Mouse (Mus musculus): ENCODE data around the gene Hist1h3c. TPM values are rescaled to one million over a fixed set of nuclear protein-coding genes. Genes with fewer than 3 reads are reported as not detected.
"Not testable (repeated sequence)": the region's sequence is repeated elsewhere in the genome, so short reads cannot be mapped to it uniquely, and the experiment has no call there.

The Hist1h3c gene
- total RNA-seq, 2 experiments from 2014 or later, result 24.5 to 507 TPM

GRCm38 (mm10) chr13:23709714-23710373, 35.6 kb downstream of the Hist1h3c start:
- ATAC-seq (replicated peaks; ENCODE audit: poor library complexity, severe bottlenecking), result peak; percentile 47

GRCm38 (mm10) chr13:23708654-23709053, 36.7 kb downstream of the Hist1h3c start:
- ATAC-seq (replicated peaks; ENCODE audit: poor library complexity, severe bottlenecking), result no peak

- no peak for ATAC-seq (replicated peaks; ENCODE audit: poor library complexity, severe bottlenecking)
Measured at GRCm38 (mm10) chr13:23708041-23708440, 37.4 kb downstream of the Hist1h3c start.

- ATAC-seq (replicated peaks; ENCODE audit: poor library complexity, severe bottlenecking), result no peak
Measured at GRCm38 (mm10) chr13:23706771-23707170, 38.6 kb downstream of the Hist1h3c start.

GRCm38 (mm10) chr13:23705751-23706356, 39.5 kb downstream of the Hist1h3c start:
- ATAC-seq (replicated peaks; ENCODE audit: poor library complexity, severe bottlenecking), result peak; percentile 60

GRCm38 (mm10) chr13:23702801-23703200, 42.6 kb downstream of the Hist1h3c start:
- not testable (repeated sequence) for ATAC-seq (replicated peaks; ENCODE audit: poor library complexity, severe bottlenecking)

- ATAC-seq (replicated peaks; ENCODE audit: poor library complexity, severe bottlenecking), result no peak
Measured at GRCm38 (mm10) chr13:23702220-23702619, 43.2 kb downstream of the Hist1h3c start.

- ATAC-seq (replicated peaks; ENCODE audit: poor library complexity, severe bottlenecking), result peak; percentile 57
Measured at GRCm38 (mm10) chr13:23700786-23701520, 44.4 kb downstream of the Hist1h3c start.

GRCm38 (mm10) chr13:23699767-23700166, 45.6 kb downstream of the Hist1h3c start:
- ATAC-seq (replicated peaks; ENCODE audit: poor library complexity, severe bottlenecking), result no peak

GRCm38 (mm10) chr13:23698996-23699395, 46.4 kb downstream of the Hist1h3c start:
- no peak for ATAC-seq (replicated peaks; ENCODE audit: poor library complexity, severe bottlenecking)

- peak; percentile 82 for ATAC-seq (replicated peaks; ENCODE audit: poor library complexity, severe bottlenecking)
Measured at GRCm38 (mm10) chr13:23698300-23698693, 47.1 kb downstream of the Hist1h3c start, which contains the start of gene Hist1h4c. Hist1h4c (minus strand) TSS chr13:23698454.

GRCm38 (mm10) chr13:23697491-23698299, 47.7 kb downstream of the Hist1h3c start:
- ATAC-seq (replicated peaks; ENCODE audit: poor library complexity, severe bottlenecking), result peak; percentile 27

- ATAC-seq (replicated peaks; ENCODE audit: poor library complexity, severe bottlenecking), result no peak
Measured at GRCm38 (mm10) chr13:23696061-23696474, 49.3 kb downstream of the Hist1h3c start.

GRCm38 (mm10) chr13:23695514-23695913, 49.9 kb downstream of the Hist1h3c start, which contains the start of gene Hist1h1t:
Hist1h1t (plus strand) TSS chr13:23695814.
- ATAC-seq (replicated peaks; ENCODE audit: poor library complexity, severe bottlenecking), result no peak

Other genes with a start within 250 kb of the Hist1h3c start
Only the 30 nearest of the 37 such genes appear.
- 13.1 and 13.2 TPM in 2 replicates for gene Hist1h1d, start 192.3 kb downstream of the Hist1h3c start, total RNA-seq (2014; fragmentation: Nextera tagmentation)
- gene Hist1h1d, start 192.3 kb downstream of the Hist1h3c start, total RNA-seq (2017), result 109 and 113 TPM in 2 replicates
- gene Hist1h3e, start 183.2 kb downstream of the Hist1h3c start, total RNA-seq (2014; fragmentation: Nextera tagmentation), result 27.2 and 37.9 TPM in 2 replicates
- gene Hist1h3e, start 183.2 kb downstream of the Hist1h3c start, total RNA-seq (2017), result 218 and 293 TPM in 2 replicates
- 5.5 and 7.4 TPM in 2 replicates for gene Hist1h2ae, start 174.4 kb downstream of the Hist1h3c start, total RNA-seq (2014; fragmentation: Nextera tagmentation)
- 405 and 464 TPM in 2 replicates for gene Hist1h2ae, start 174.4 kb downstream of the Hist1h3c start, total RNA-seq (2017)
- 160 and 268 TPM in 2 replicates for gene Hist1h2bg, start 174.2 kb downstream of the Hist1h3c start, total RNA-seq (2014; fragmentation: Nextera tagmentation)
- gene Hist1h2bg, start 174.2 kb downstream of the Hist1h3c start, total RNA-seq (2017), result 1,365 and 1,429 TPM in 2 replicates
- gene Hist1h2bf, start 171.4 kb downstream of the Hist1h3c start, total RNA-seq (2014; fragmentation: Nextera tagmentation), result 148 and 188 TPM in 2 replicates
- gene Hist1h2bf, start 171.4 kb downstream of the Hist1h3c start, total RNA-seq (2017), result 453 and 461 TPM in 2 replicates
- gene Hist1h2ad, start 171.2 kb downstream of the Hist1h3c start, total RNA-seq (2014; fragmentation: Nextera tagmentation), result not detected in 2 replicates
- 685 and 1,721 TPM in 2 replicates for gene Hist1h2ad, start 171.2 kb downstream of the Hist1h3c start, total RNA-seq (2017)
- 52.8 and 62.0 TPM in 2 replicates for gene Hist1h3d, start 169.8 kb downstream of the Hist1h3c start, total RNA-seq (2014; fragmentation: Nextera tagmentation)
- 83.5 and 136 TPM in 2 replicates for gene Hist1h3d, start 169.8 kb downstream of the Hist1h3c start, total RNA-seq (2017)
- 116 and 278 TPM in 2 replicates for gene Hist1h4d, start 164.0 kb downstream of the Hist1h3c start, total RNA-seq (2014; fragmentation: Nextera tagmentation)
- 929 and 1,118 TPM in 2 replicates for gene Hist1h4d, start 164.0 kb downstream of the Hist1h3c start, total RNA-seq (2017)
- gene Hist1h2be, start 124.5 kb downstream of the Hist1h3c start, total RNA-seq (2014; fragmentation: Nextera tagmentation), result 16.4 and 17.5 TPM in 2 replicates
- 82.4 and 146 TPM in 2 replicates for gene Hist1h2be, start 124.5 kb downstream of the Hist1h3c start, total RNA-seq (2017)
- 111 and 199 TPM in 2 replicates for gene Hist1h1e, start 123.0 kb downstream of the Hist1h3c start, total RNA-seq (2014; fragmentation: Nextera tagmentation)
- 255 and 282 TPM in 2 replicates for gene Hist1h1e, start 123.0 kb downstream of the Hist1h3c start, total RNA-seq (2017)
- 2.4 and 4.1 TPM in 2 replicates for gene Hist1h2ac, start 61.7 kb downstream of the Hist1h3c start, total RNA-seq (2014; fragmentation: Nextera tagmentation)
- gene Hist1h2ac, start 61.7 kb downstream of the Hist1h3c start, total RNA-seq (2017), result 173 TPM in 2 replicates
- 57.7 and 70.7 TPM in 2 replicates for gene Hist1h2bc, start 61.4 kb downstream of the Hist1h3c start, total RNA-seq (2014; fragmentation: Nextera tagmentation)
- 274 and 374 TPM in 2 replicates for gene Hist1h2bc, start 61.4 kb downstream of the Hist1h3c start, total RNA-seq (2017)
- gene Hist1h1t, start 49.8 kb downstream of the Hist1h3c start, total RNA-seq (2014; fragmentation: Nextera tagmentation), result not detected in 2 replicates
- gene Hist1h1t, start 49.8 kb downstream of the Hist1h3c start, total RNA-seq (2017), result 1.0 TPM in 1 of 2 replicates, not detected in the other
- 14.3 and 82.6 TPM in 2 replicates for gene Hist1h4c, start 47.1 kb downstream of the Hist1h3c start, total RNA-seq (2014; fragmentation: Nextera tagmentation)
- gene Hist1h4c, start 47.1 kb downstream of the Hist1h3c start, total RNA-seq (2017), result 308 and 366 TPM in 2 replicates
- 7.9 and 19.9 TPM in 2 replicates for gene Hfe, start 34.7 kb downstream of the Hist1h3c start, total RNA-seq (2014; fragmentation: Nextera tagmentation)
- gene Hfe, start 34.7 kb downstream of the Hist1h3c start, total RNA-seq (2017), result 7.6 and 9.7 TPM in 2 replicates
- gene Hist1h1c, start 6.8 kb downstream of the Hist1h3c start, total RNA-seq (2014; fragmentation: Nextera tagmentation), result 61.8 and 110 TPM in 2 replicates
- gene Hist1h1c, start 6.8 kb downstream of the Hist1h3c start, total RNA-seq (2017), result 737 and 810 TPM in 2 replicates
- 155 and 176 TPM in 2 replicates for gene Hist1h2bb, start 1.1 kb upstream of the Hist1h3c start, total RNA-seq (2014; fragmentation: Nextera tagmentation)
- gene Hist1h2bb, start 1.1 kb upstream of the Hist1h3c start, total RNA-seq (2017), result 3,446 and 3,529 TPM in 2 replicates
- 9.2 and 31.4 TPM in 2 replicates for gene Hist1h2ab, start 5.5 kb upstream of the Hist1h3c start, total RNA-seq (2014; fragmentation: Nextera tagmentation)
- gene Hist1h2ab, start 5.5 kb upstream of the Hist1h3c start, total RNA-seq (2017), result 1,996 and 2,074 TPM in 2 replicates
- 92.5 and 158 TPM in 2 replicates for gene Hist1h3b, start 6.7 kb upstream of the Hist1h3c start, total RNA-seq (2014; fragmentation: Nextera tagmentation)
- 628 and 657 TPM in 2 replicates for gene Hist1h3b, start 6.7 kb upstream of the Hist1h3c start, total RNA-seq (2017)
- 70.4 and 87.8 TPM in 2 replicates for gene Hist1h4b, start 11.4 kb upstream of the Hist1h3c start, total RNA-seq (2014; fragmentation: Nextera tagmentation)
- 487 and 745 TPM in 2 replicates for gene Hist1h4b, start 11.4 kb upstream of the Hist1h3c start, total RNA-seq (2017)
- 9.3 and 71.7 TPM in 2 replicates for gene Hist1h4a, start 15.6 kb upstream of the Hist1h3c start, total RNA-seq (2014; fragmentation: Nextera tagmentation)
- 657 and 709 TPM in 2 replicates for gene Hist1h4a, start 15.6 kb upstream of the Hist1h3c start, total RNA-seq (2017)
- 33.7 and 64.5 TPM in 2 replicates for gene Hist1h3a, start 16.8 kb upstream of the Hist1h3c start, total RNA-seq (2014; fragmentation: Nextera tagmentation)
- gene Hist1h3a, start 16.8 kb upstream of the Hist1h3c start, total RNA-seq (2017), result 287 and 376 TPM in 2 replicates
- 143 and 207 TPM in 2 replicates for gene Hist1h1a, start 18.1 kb upstream of the Hist1h3c start, total RNA-seq (2014; fragmentation: Nextera tagmentation)
- 1,974 and 2,146 TPM in 2 replicates for gene Hist1h1a, start 18.1 kb upstream of the Hist1h3c start, total RNA-seq (2017)
- not detected in 2 replicates for gene Trim38, start 24.3 kb upstream of the Hist1h3c start, total RNA-seq (2014; fragmentation: Nextera tagmentation)
- not detected in 2 replicates for gene Trim38, start 24.3 kb upstream of the Hist1h3c start, total RNA-seq (2017)
- not detected in 2 replicates for gene Slc17a2, start 61.4 kb upstream of the Hist1h3c start, total RNA-seq (2014; fragmentation: Nextera tagmentation)
- not detected in 2 replicates for gene Slc17a2, start 61.4 kb upstream of the Hist1h3c start, total RNA-seq (2017)
- gene Slc17a3, start 93.8 kb upstream of the Hist1h3c start, total RNA-seq (2014; fragmentation: Nextera tagmentation), result not detected in 2 replicates
- not detected in 2 replicates for gene Slc17a3, start 93.8 kb upstream of the Hist1h3c start, total RNA-seq (2017)
- not detected in 2 replicates for gene Slc17a1, start 122.1 kb upstream of the Hist1h3c start, total RNA-seq (2014; fragmentation: Nextera tagmentation)
- gene Slc17a1, start 122.1 kb upstream of the Hist1h3c start, total RNA-seq (2017), result not detected in 2 replicates
- gene Slc17a4, start 169.4 kb upstream of the Hist1h3c start, total RNA-seq (2014; fragmentation: Nextera tagmentation), result not detected in 2 replicates
- not detected in 2 replicates for gene Slc17a4, start 169.4 kb upstream of the Hist1h3c start, total RNA-seq (2017)
- gene Hist1h2ba, start 188.6 kb upstream of the Hist1h3c start, total RNA-seq (2014; fragmentation: Nextera tagmentation), result not detected in 2 replicates
- gene Hist1h2ba, start 188.6 kb upstream of the Hist1h3c start, total RNA-seq (2017), result not detected in 2 replicates
- gene Hist1h2aa, start 188.9 kb upstream of the Hist1h3c start, total RNA-seq (2014; fragmentation: Nextera tagmentation), result not detected in 2 replicates
- gene Hist1h2aa, start 188.9 kb upstream of the Hist1h3c start, total RNA-seq (2017), result not detected in 2 replicates